ENCODE assay signal across 14 mouse cellular contexts in the genomic region with DNA sequence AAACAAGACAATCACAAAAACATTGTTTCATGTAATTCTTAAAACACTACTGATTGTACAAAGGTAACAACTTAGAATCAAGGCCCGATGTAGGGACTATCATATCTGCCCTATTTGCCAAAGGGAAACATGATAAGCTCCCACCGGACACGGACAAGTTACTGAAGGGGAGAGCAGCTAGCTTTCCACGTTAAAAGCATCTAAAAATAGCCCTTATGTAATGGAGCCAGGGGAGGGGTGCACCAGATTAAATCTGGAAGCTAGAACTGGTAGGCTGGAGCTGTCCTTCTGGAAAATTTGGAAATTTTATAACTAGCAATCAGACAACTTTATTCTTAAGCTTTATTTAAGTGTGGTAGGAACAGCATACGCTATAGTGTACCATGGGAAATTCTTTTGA.
"Had no signal": no experiment of that assay in that cellular context is flagged by ENCODE, and none has a peak within 500 bp of the region (broad histone marks: within the 10 kb centered on the region; RNA-seq: fewer than 3 reads in every experiment).

No protein-coding gene starts in this region.

- DNase-seq: kidney, postnatal 4 days; liver; liver, embryonic 13.5 days; liver, postnatal 0 days; lung, postnatal 14 days; right cerebral cortex, postnatal 14 days; thymus, postnatal 36 days had no signal

- H3K36me3 ChIP-seq: lung, embryonic 15.5 days had no signal

- H3K4me3 ChIP-seq: layer of hippocampus, adult 2 months; limb, embryonic 12.5 days; liver, embryonic 13.5 days; lung, embryonic 15.5 days; megakaryocyte, embryonic 14.5 days; midbrain, embryonic 13.5 days had no signal

- H3K27me3 ChIP-seq: limb, embryonic 12.5 days; liver, embryonic 13.5 days; lung, embryonic 15.5 days; megakaryocyte, embryonic 14.5 days; midbrain, embryonic 13.5 days had no signal

- H3K9ac ChIP-seq: limb, embryonic 12.5 days; liver, embryonic 13.5 days; liver, postnatal 0 days; lung, embryonic 15.5 days; midbrain, embryonic 13.5 days had no signal

- H3K4me1 ChIP-seq: limb, embryonic 12.5 days; liver, embryonic 13.5 days; lung, embryonic 15.5 days; megakaryocyte, embryonic 14.5 days; midbrain, embryonic 13.5 days had no signal

- H3K27ac ChIP-seq: kidney, postnatal 0 days; layer of hippocampus, adult 2 months; limb, embryonic 12.5 days; liver, embryonic 13.5 days; lung, embryonic 15.5 days; macrophage; midbrain, embryonic 13.5 days had no signal

- H3K4me2 ChIP-seq: limb, embryonic 12.5 days; liver, embryonic 13.5 days; lung, embryonic 15.5 days; midbrain, embryonic 13.5 days had no signal

- H3K9me3 ChIP-seq: limb, embryonic 12.5 days; liver, embryonic 13.5 days; lung, embryonic 15.5 days; megakaryocyte, embryonic 14.5 days; midbrain, embryonic 13.5 days had no signal

- ATAC-seq: liver, postnatal 0 days; midbrain, embryonic 13.5 days had no signal
